Mouse (Mus musculus) cerebellum, adult 2 months (tissue): Measurements from ENCODE around the gene Pate3.

Experiments
- CTCF ChIP-seq: fragments of 200-500 bp; IDR thresholded peaks from 2 replicates; pipeline ENCODE4 v1.5.1; 2011; ENCODE audit warnings: low read depth, mild to moderate bottlenecking, control low read depth, low read length, moderate library complexity, borderline replicate concordance; ENCODE audit not compliant: insufficient read depth
- POLR2A ChIP-seq: fragments of 200-500 bp; IDR thresholded peaks from 2 replicates; pipeline ENCODE4 v1.6.1; 2011; ENCODE audit warnings: low read length, control low read depth, borderline replicate concordance; ENCODE audit not compliant: insufficient read depth

- no peak for TF ChIP-seq POLR2A
- no peak for TF ChIP-seq CTCF
Observed at GRCm38 (mm10) chr9:35648102-35648501, at the start of gene Pate3.
